Mouse (Mus musculus) limb, embryonic 14.5 days (tissue): Measurements from ENCODE around the gene Vps45. TPM values are rescaled to one million over a fixed set of nuclear protein-coding genes. Genes with fewer than 3 reads are reported as not detected.
"Not testable (repeated sequence)": the region's sequence is repeated elsewhere in the genome, so short reads cannot be mapped to it uniquely, and the experiment has no call there.

ENCODE experiments used
- ATAC-seq: fragments of 200-750 bp; cut with Nextera tagmentation; 2 replicates; pipeline ENCODE4 v1.8.0; 2017; ENCODE audit warnings: low read depth, moderate number of reproducible peaks, moderate TSS enrichment; ENCODE audit not compliant: low FRiP score
- DNase-seq: peaks from one replicate; pipeline ENCODE4 v3.0.0-alpha.2; 2015; ENCODE audit warnings: low spot score
- H3K27ac ChIP-seq: fragments of 300-500 bp; sonication (generic); replicated peaks from 2 replicates; pipeline ENCODE4 v1.5.1; 2014; ENCODE audit warnings: low read depth, mild to moderate bottlenecking, low read length, moderate library complexity, mixed read lengths
- H3K27me3 ChIP-seq: fragments of 300-500 bp; sonication (generic); 2 replicates; pipeline ENCODE4 v1.6.1; 2014; ENCODE audit warnings: low read length, mixed read lengths; ENCODE audit not compliant: control insufficient read depth, insufficient read depth
- H3K36me3 ChIP-seq: fragments of 300-500 bp; sonication (generic); 2 replicates; pipeline ENCODE4 v1.6.1; 2014; ENCODE audit warnings: mild to moderate bottlenecking, low read length, moderate library complexity, mixed read lengths; ENCODE audit not compliant: control insufficient read depth, insufficient read depth
- H3K4me1 ChIP-seq: fragments of 300-500 bp; sonication (generic); 2 replicates; pipeline ENCODE4 v1.6.1; 2014; ENCODE audit warnings: antibody characterized with exemption, low read length, mixed read lengths; ENCODE audit not compliant: control insufficient read depth, insufficient read depth
- H3K4me2 ChIP-seq: fragments of 300-500 bp; sonication (generic); replicated peaks from 2 replicates; pipeline ENCODE4 v1.6.1; 2014; ENCODE audit warnings: low read depth, mild to moderate bottlenecking, low read length, moderate library complexity; ENCODE audit not compliant: severe bottlenecking
- H3K4me3 ChIP-seq: fragments of 300-500 bp; sonication (generic); replicated peaks from 2 replicates; pipeline ENCODE4 v1.5.1; 2014; ENCODE audit warnings: low read length
- H3K9ac ChIP-seq: fragments of 300-500 bp; sonication (generic); 2 replicates; pipeline ENCODE4 v1.6.1; 2014; ENCODE audit warnings: mild to moderate bottlenecking, low read depth, low read length, moderate library complexity; ENCODE audit not compliant: severe bottlenecking
- H3K9me3 ChIP-seq: fragments of 300-500 bp; sonication (generic); 2 replicates; pipeline ENCODE4 v1.6.1; 2016; ENCODE audit warnings: low read length; ENCODE audit not compliant: control insufficient read depth
- POLR2A ChIP-seq: fragments of 200-500 bp; IDR thresholded peaks from 2 replicates; pipeline ENCODE4 v1.8.0; 2012; ENCODE audit warnings: inconsistent platforms, mild to moderate bottlenecking, moderate library complexity, borderline replicate concordance; ENCODE audit not compliant: insufficient read depth, insufficient read length; ENCODE audit errors: extremely low read depth
- WGBS: fragments of 180-500 bp; shearing (Covaris S2); extraction: QIAGEN DNeasy Blood & Tissue Kit; methylation state at CpG from one replicate; pipeline ENCODE4 v1.1.7; 2014; 5-methylcytosine and 5-hydroxymethylcytosine counted together
- polyA plus RNA-seq, 2 experiments: library from polyadenylated mRNA; depleted of rRNA in 1 of 2; stranded (reverse) in 1 of 2; unstranded in 1 of 2; fragments of >200 nt; fragmentation: Nextera tagmentation in 1 of 2; extraction: Ambion mirVana in 1 of 2; gene quantifications; 2 replicates each; pipeline versions ENCODE4 v1.2.1 to v1.2.3; 2012 to 2014

Gene Vps45
- polyA plus RNA-seq, 2 experiments = 16.5 to 27.0 TPM

GRCm38 (mm10) chr3:95955318-95955717 lies 102.9 kb downstream of the Vps45 start:
- Histone ChIP-seq H3K4me1 (no peaks in the 10 kb centered on the region), H3K27ac (no peak overlapping the region)
- DNase-seq = no peak

GRCm38 (mm10) chr3:95954648-95955173 lies 103.6 kb downstream of the Vps45 start:
- H3K9ac ChIP-seq, H3K4me1 ChIP-seq, H3K4me2 ChIP-seq, H3K9me3 ChIP-seq, ATAC-seq, H3K4me3 ChIP-seq, H3K27me3 ChIP-seq, H3K36me3 ChIP-seq, DNase-seq, H3K27ac ChIP-seq: not testable (repeated sequence)
- WGBS = 92% methylated on average over 12 of the region's 12 CpGs

More at GRCm38 (mm10) chr3:95955318-95955717, 102.9 kb downstream of the Vps45 start:
- no peak overlapping the region for H3K4me3 ChIP-seq
- no peak for ATAC-seq
- no peaks in the 10 kb centered on the region for H3K27me3 ChIP-seq
- H3K9me3 ChIP-seq = no peaks in the 10 kb centered on the region
- no peaks in the 10 kb centered on the region for H3K36me3 ChIP-seq
- no peak overlapping the region for H3K4me2 ChIP-seq
- 90% methylated on average over 5 of the region's 5 CpGs for WGBS
- no peak for TF ChIP-seq POLR2A
- H3K9ac ChIP-seq = no peak overlapping the region

GRCm38 (mm10) chr3:95953522-95953921 lies 104.7 kb downstream of the Vps45 start:
- TF ChIP-seq POLR2A = no peak
- Histone ChIP-seq H3K36me3 (0 out of 2 replicates have a peak, but pooled peaks cover 2% of the 10 kb centered on the region), H3K9ac (no peak overlapping the region), H3K4me1 (no peaks in the 10 kb centered on the region), H3K27ac (no peak overlapping the region), H3K4me2 (no peak overlapping the region), H3K9me3 (no peaks in the 10 kb centered on the region), H3K4me3 (no peak overlapping the region), H3K27me3 (no peaks in the 10 kb centered on the region)
- DNase-seq (no peak), ATAC-seq (no peak)
- WGBS = 81% methylated on average over 3 of the region's 3 CpGs

- Histone ChIP-seq H3K9ac (no peak overlapping the region), H3K4me3 (no peak overlapping the region), H3K4me1 (no peaks in the 10 kb centered on the region), H3K36me3 (0 out of 2 replicates have a peak, but pooled peaks cover 2% of the 10 kb centered on the region), H3K27ac (no peak overlapping the region), H3K4me2 (no peak overlapping the region), H3K27me3 (no peaks in the 10 kb centered on the region), H3K9me3 (no peaks in the 10 kb centered on the region)
- TF ChIP-seq POLR2A = no peak
- no peak for ATAC-seq
- DNase-seq = no peak
These were observed 105.2 kb downstream of the Vps45 start for GRCm38 (mm10) chr3:95953023-95953422.

GRCm38 (mm10) chr3:95951566-95951965 lies 106.7 kb downstream of the Vps45 start:
- peak overlapping the region; percentile 58 for H3K9ac ChIP-seq
- not testable (repeated sequence) for H3K27me3 ChIP-seq, ATAC-seq, DNase-seq, H3K4me1 ChIP-seq, H3K9me3 ChIP-seq
- peak overlapping the region; percentile 66 for H3K4me2 ChIP-seq
- peaks cover 11% of the 10 kb centered on the region for H3K36me3 ChIP-seq
- peak overlapping the region; percentile 93 for H3K27ac ChIP-seq
- 72% methylated on average over 12 of the region's 12 CpGs for WGBS
- H3K4me3 ChIP-seq = peak overlapping the region; percentile 56
